Mouse (Mus musculus) layer of hippocampus, adult 9-11 months (tissue): ENCODE data around the gene Dynll1.
"Not testable (repeated sequence)": the region's sequence is repeated elsewhere in the genome, so short reads cannot be mapped to it uniquely, and the experiment has no call there.

Experiments
- DNase-seq: peaks from one replicate; pipeline ENCODE4 v3.0.0; 2022

Gene Dynll1

DNA sequence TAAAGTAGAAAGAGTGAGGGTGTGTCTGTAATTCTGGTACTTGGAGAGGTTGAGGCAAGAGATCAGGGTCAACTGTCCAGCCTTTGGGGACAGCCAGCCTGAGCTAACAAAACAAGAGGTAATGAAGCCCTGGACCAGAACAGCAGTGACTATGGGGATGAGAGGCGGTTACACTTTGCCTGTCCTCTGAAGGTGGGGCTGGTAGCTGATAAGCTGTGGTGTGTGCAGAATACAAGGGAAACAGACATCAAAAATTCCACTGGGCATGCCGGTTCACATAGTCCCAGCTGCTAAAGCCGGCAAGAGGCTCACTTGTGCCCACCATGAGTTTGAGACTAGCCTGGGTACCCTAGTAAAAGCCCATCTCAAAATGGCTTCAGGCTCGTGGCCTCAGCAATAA, 11.6 kb upstream of the Dynll1 start:
- DNase-seq: no peak

DNA sequence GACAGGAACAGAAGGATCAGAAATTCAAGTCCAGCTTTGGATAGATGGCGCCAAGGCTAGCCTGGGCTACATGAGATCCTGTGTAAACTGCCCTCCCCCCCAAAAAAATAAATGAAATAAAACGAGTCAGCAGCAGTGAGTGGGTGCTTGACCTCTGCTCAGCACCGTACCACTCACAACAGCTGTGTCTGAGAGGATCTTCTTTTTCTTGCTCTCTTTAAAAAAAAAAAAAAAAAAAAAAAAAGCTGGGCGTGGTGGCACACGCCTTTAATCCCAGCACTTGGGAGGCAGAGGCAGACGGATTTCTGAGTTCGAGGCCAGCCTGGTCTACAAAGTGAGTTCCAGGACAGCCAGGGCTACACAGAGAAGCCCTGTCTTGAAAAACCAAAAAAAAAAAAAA, 1.4 kb upstream of the Dynll1 start:
- DNase-seq: not testable (repeated sequence)

DNA sequence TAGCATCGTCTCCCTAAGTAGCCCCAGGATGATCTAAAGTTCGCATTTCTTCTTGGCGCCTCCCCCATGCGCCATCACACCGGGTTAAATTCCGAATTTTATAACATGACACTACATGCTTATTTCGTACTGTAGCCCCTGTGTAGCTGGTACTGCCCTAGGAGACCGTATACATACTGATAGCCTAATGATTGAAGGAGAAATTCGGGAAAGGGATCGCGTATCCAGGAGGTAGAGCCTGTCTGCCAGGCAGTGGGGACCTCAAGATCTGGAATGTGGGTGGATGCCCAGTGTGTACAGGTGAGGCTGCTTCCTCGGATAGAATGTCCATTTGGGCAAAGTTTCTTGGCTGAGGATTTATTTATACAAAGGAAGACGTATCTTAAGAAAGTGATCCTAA, 816 bp upstream of the Dynll1 start:
- no peak for DNase-seq

DNA sequence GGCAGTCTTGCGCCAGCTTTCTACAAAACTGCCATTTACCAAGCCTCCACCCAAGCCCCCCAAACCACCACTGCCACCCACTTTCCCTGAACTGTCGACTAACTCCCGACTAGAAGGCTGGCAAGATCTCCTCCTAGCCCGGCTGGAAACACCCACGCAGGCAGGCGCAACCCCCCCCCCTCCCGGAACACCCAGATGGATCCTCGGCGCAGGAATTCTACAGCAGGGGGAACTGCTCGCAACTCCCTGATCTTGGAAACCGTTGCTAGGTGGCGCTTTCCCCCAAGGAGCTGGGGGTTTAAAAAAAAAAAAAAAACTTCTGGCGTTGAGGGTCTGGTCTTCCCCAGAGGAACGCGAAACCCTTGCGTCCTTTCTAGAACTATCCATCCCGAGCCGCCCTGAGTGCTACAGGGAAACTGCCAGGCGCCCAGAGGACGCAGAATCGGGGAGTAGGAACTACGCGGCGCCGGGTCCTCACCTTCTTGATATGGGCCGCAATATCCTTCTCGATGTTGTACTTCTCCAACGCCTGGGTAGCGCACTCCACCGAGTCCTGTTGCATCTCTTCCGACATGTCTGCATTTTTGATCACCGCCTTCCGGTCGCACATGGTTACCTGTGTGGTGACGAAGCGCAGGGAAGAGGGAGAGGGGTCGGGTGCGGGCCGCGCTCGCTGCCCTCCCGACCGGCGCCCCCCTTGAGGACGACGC, 609 bp downstream of the Dynll1 start:
- peak; percentile 68 for DNase-seq

DNA sequence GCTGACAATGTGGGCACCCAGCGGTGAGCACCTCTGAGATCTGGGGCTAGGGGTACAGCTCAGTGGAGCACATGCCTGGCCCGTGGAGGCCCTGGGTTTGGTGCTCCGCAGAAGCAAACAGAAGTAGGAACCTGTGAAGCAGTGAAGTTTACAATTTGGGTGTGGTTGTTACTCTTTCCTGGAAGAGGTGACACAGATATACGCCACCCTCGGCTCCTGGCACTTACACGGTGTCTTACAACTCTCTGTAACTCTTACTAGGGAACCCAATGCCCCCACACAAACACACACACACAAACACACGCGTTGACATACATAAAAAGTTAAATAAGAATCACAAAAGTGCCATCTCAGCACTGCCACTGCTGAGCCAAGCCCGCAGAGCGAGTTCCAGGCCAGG, 4.5 kb downstream of the Dynll1 start:
- DNase-seq: no peak

DNA sequence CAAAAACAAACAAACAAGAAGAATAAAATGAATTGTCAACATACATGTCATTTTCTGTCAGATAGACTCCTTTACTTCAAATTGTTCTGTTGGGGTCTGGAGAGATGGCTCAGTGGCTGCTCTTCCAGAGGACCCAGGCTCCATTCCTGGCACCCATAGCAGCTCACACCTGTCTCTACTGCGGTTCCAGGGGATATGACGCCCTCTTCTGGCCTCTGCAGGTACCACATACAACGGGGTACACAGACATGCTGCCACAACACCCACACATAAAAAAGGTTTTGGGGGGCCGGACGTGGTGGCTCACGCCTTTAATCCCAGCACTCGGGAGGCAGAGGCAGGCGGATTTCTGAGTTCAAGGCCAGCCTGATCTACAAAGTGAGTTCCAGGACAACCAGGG, 6.6 kb downstream of the Dynll1 start:
- no peak for DNase-seq

DNA sequence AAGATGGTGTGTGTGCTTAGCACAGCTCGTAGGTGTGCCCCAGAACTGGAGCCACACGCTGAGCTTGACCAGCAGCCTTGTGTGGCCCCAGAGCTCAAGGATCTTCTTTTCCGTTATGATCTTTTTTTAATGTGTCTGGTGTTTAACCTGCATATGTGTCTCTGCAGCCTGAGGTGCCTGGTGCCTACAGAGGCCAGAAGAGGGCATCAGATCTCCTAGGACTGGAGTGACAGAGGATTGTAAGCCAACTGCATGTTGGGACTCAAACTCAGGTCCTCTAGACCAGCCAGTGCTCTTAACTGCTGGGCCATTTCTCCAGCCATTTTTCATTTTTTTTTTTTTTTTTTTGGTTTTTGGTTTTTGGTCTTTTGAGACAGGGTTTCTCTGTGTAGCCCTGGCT, 16.1 kb downstream of the Dynll1 start:
- DNase-seq: no peak

DNA sequence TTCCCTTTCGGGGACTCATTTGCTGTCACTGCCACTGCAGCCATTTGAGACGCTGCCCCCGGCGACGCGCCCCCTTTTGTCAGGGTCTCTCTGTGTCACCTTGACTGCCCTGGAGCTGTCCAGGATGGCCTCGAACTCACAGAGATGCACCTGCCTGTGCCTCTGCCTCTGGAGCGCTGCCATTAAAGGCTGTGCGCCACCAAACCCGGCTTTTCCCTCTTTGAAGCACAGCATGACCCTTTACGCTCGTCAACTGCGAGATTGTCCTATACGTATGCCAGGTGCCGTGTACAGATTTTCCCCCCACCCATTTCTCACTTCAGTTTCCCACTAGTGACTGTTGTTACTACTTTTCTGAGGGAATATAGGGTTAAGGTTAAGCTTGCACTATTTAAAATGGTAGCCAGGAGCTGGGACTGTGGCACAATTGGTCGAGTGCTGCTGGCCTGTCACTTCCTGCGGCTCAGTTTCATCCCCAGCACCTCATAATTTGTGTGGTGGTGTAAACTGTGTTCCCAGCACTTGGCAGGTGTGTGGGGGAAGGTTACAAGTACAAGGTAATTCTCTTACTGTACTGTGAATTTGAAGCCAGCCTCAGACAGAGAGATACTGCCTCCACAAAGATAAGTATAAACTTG, 20.6 kb downstream of the Dynll1 start:
- DNase-seq: no peak

DNA sequence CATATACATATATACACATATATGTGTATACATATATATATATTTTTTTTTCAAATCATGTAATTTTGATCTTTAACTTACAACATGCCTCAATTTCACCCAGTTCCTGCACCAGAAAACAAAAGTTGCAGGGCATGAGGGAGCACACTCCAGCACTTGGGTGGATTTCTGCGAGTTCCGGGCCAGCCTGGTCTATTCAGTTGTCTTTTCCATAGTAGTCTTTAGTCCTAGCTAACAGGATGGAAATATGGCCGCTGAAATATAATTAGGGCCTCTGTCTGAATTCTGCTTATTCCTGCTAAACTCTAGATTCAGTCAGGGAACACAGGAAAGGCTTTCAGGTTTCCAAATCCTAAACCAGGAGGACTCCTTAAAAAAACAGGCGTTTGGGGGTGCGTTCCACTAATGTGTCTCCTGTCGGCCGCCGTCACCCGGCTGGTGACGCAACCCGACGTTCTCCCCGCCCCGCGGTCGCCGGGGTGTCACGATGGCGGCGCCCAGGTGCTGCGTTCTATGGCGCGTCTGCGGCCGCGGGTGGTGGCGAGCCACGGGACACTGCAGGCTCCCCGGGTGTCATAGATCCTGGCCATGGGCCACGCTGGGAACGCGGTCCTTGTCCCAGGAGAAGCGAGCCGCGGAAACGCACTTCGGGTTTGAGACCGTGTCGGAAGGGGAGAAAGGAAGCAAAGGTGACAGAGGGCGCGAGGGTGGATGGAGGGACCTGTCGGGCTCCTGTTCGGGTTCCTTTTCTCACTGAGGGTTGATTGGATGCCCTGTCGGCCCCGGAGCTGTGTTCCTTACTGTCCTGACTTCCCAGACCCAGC, 21.4 kb downstream of the Dynll1 start, which contains the start of gene Coq5:
Coq5 (plus strand) TSS at position 441 of the 824 bp plus-strand sequence.
- DNase-seq: peak; percentile 85

DNA sequence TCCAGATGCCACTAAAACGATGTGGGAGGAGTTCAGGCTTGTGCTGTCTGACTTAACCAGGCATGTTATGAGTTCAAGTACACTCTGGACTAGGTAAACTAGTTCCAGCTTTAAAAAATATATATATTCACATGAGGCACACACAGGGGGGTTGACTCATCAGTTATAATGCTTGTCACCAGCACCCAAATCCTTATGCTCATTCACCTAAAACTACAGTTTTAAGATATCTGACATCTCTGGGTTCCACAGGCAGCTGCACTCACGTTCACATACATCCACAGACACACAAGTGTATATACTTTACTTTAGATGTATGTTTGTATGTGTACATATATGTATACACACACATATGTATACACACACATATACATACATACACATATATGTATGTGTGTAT, 22.0 kb downstream of the Dynll1 start:
- DNase-seq: no peak

DNA sequence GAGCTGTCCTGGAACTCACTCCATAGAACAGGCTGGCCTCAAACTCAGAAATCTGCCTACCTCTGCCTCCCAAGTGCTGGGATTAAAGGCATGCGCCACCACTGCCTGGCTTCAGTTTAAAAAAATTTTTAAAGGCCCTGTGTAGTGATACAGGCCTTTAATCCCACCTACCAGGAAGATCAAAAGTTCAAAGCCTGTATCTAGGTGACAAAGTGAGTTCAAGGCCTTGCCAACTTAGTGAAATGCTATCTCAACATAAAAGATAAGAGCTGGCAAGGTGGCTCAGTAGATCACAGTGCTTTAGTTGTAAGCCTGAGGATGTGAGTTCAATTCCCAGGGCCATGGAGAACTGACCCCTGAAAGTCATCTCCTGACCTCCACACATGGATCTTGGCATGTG, 22.7 kb downstream of the Dynll1 start:
- no peak for DNase-seq

DNA sequence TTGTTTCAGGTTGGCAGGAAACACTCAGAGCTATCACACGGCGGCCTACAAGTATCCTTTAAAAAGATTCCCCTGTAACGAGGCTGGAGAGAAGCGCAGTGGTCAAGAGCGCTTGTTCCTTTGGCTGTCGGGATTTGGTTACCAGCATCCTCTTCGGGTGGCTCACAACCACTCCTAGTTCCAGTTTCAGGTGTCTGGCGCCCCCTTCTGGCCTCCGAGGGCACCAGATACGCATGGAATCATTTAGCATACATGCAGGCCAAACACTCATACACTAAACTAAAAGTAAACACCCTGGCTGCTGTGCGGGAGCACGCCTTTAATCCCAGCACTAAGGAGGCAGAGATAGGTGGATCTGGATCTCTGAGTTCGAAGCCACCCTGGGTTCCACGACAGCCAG, 24.8 kb downstream of the Dynll1 start:
- no peak for DNase-seq

DNA sequence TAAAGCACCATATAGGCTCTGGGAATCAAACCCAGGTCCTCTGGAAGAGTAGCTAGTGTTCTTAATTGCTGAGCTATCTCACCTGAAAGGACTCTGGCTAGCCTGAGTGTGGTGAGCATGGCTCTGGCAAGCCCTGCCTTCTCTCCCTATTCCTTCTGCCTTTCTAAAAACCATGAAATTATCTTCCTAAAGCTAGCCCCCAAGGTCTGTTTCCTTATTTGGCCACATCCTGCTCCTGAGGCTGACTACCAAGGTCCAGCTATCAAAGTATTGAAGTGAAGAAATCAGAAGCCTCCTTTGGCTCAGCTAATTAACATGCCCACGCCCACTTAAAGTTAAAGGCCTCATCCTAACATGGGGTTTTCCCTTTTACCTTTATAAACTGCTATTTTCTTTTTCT, 26.0 kb downstream of the Dynll1 start:
- DNase-seq: no peak

DNA sequence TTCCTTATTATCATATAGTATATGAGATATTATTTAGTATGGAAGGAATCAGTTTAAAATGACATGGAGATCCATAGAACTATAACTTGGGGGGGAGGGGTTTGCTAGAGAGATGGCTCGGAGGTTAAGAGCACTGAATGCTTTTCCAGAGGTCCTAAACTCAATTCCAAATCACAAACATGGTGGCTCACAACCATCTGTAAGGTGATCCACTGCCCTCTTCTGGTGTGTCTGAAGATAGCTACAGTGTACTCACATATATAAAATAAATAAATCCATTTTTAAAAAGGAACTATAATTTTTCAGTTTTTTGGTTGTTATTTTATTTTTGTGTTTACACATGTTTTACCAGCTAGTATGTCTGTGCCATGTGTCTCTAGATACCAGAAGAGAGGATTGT, 26.4 kb downstream of the Dynll1 start:
- no peak for DNase-seq

DNA sequence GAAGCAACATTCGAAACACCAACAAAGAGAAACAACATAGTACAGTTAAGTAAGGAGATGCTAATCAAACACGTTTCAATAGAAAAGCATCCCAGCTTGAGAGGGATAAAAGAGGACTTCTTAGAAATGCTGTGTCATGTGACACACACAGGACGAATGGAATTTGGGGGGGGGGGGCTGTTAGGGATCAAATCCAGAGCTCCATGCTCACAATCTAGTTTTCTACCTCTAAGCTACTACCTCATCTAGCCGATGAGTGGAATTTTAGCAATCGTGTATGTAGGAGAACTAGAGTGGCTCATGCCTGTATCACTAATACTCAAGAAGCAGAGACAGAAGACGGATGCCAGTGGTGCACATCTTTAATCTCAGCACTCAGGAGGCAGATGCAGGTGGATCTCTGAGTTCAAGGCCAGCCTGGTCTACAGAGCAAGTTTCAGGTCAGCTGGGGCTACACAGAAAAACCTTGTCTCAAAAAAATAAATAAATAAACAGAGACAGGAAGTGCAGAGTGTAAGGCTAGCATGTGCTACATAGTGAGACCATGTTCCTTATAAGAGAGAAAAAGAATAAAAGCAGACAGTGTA, 27.2 kb downstream of the Dynll1 start:
- no peak for DNase-seq

DNA sequence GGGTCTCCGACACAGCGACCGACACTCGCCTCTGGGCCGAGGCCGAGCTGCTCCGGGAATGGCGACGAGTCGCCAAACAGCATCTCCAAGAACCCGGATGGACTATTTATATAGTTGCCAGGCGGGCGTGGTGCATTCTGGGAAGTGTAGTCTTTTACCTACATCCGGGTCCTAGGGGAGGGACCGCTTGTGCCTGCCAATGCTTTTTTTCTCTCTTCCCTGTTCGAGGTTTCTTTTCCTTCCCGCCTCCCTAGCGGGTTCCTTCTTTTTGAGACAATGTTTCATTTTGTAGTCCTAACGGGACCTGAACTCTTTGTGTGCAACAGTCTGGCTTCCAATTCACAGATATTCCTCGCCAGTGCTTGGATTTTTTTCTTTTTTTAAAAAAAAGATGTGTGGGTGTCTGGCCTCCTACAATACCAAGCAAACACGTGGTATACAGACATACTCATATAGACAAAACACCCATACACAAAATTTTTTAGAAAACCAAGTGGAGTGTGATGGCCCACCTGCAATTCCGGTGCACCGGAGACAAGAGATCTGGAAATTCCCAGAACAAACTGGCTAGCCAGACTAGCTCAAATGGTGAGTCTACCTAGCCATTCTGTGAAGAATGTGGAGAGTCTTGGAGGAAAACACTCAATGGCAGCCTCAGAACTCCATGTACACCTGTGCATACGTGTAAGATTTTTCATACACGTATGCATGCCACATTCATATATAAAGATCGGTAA, 27.8 kb downstream of the Dynll1 start, which contains the start of gene Rnf10:
Rnf10 (minus strand) TSS at position 87 of the 737 bp plus-strand sequence.
- peak; percentile 97 for DNase-seq

DNA sequence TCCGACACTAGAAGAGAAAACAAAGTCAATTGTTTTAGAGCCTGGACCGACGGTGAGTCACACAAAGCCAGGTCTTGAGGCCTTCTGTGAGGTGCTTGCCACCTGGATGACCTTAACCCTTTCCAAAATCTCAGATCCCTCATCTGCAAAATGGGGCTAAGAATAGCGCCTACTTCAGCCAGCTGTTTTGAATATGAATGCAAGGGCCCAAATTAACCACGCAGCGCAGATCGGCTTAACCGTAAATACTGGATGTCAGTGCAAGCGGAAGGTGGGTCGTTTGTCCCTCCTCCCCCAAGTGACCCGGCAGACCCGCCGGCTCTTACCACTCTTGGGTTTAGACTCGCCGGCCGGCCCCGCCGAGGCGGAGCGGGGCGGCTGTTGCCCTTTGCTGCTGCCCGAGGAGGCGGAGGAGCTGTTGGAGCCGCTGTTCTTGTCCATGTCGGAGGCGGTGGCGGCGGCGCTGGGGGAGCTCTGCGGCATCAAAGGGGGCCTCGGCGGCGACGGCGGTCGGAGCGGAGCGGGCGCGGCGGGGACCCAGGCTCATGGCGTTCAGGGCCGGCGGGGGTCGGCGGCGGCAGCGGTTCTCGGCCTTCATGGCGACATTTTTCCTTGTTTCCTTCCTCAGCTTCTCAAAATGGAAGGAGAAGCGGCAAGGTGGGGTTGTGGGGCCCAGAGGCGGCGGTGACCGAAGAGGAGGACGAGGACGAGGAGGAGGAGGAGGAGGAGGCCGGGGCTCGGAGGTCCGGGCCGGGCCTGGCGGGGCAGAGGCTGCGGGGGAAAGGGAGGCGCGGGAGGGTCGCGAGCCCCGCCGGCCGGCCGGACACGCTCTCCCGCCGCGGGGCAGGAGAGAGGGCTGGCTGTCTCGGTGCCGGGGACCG, 28.6 kb downstream of the Dynll1 start:
- no peak for DNase-seq

DNA sequence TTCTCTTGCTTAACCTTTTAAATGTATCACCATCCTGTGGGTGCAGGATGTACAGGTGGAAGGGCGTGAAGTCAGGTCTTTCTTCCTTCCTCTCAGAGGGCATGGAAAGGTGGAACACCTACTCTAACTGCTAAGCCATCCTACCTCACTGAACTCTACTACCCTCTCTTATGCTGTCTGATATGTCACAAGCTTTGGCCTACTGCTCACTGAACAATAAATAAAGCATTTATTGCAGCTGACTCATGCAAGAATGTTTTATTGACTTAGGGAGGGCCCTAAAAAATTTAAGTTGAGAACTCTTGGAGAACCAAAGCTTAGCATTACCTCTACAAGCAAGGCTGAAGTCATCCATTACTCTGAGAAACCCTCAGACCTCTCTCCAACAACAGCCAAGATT, 30.8 kb downstream of the Dynll1 start:
- no peak for DNase-seq

DNA sequence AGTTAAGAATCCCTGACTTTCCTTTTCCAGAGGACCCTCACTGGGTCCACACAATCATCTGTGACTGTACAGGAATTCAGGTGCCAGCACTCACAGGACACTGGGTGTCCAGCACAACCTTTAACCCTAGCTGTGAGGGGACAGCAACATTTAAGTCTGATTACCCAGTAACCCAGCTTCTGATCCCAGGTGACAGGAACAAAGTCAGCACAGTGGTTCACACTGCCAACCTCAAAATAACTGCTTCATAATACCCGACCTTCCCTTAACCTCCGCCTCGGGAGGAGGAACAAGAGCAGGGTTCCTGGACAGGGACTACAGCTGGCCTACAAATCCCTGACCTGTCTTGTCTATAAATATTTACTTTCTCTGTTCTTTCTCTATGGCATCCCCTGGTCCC, 32.5 kb downstream of the Dynll1 start:
- no peak for DNase-seq

DNA sequence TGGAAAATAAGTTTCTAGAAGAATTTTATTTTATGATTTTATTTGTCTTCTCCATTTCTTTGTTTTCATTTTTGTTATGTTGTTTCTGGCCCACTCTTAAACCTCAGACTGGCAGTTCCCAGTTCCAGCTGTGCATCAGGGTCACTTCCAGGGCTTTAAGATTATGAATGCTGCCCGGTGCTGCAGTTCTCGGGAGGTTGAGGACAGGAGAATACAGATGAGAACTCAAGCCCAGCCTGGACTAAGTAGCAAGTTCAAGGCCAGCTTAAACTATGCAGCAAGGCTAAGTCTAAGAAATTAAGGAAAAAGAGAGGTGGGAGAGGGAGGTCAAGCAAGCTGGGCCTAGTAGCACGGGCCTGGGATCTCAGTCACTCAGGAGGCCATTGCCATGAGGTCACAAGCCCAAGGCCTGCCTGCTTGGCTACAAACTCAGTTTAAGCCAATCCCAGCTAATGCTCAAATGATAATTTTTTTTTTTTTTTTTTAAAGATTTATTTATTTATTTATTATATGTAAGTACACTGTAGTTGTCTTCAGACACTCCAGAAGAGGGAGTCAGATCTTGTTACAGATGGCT, 33.2 kb downstream of the Dynll1 start:
- DNase-seq: no peak

DNA sequence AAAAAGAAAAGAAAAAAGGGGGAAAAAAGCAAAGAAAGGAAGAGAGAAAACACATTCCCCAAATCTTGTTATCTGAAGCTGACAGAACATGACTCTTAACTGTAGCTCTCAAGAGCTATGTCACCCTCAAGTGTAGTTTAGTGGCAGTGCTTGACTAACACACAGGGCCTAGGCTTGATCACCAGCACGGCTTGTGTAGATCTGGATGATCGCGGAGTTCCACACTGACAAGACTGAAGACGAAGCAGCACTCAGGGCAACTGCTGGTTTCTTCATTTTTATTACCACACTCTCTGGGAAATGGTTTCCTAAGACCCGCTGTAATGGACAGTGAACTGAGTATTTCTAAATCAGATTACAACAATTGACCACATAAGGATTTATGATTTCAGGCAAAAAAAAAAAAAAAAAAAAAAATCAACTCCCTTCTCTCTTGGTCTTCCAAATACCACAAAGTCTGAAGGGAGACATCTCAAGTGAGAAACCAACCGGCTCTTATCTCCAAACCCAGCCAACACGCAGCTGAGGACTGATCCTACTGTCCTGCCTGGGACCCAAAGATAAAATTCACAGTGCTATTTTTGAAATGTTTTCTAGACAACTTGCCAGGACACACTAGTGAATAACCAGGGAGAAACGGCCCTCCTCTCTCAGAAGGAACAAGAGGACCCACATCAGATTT, 33.9 kb downstream of the Dynll1 start:
- DNase-seq: no peak
